Mouse (Mus musculus): ENCODE measurements around the gene Ube2ql1.
A peak's percentile ranks its signal among the peaks of the same experiment; 100 is the strongest.

Ube2ql1 gene

GRCm38 (mm10) chr13:69708236-69708635 is 31.5 kb downstream of the Ube2ql1 start:
- no peak for DNase-seq (ENCODE audit: low read depth, low spot score)

GRCm38 (mm10) chr13:69707496-69707895 is 32.2 kb downstream of the Ube2ql1 start:
- no peak for DNase-seq (ENCODE audit: low read depth, low spot score)

- no peak for DNase-seq (ENCODE audit: low read depth, low spot score)
These were observed 32.8 kb downstream of the Ube2ql1 start for GRCm38 (mm10) chr13:69706919-69707318.

GRCm38 (mm10) chr13:69703505-69703904 is 36.2 kb downstream of the Ube2ql1 start:
- no peak for DNase-seq (ENCODE audit: low read depth, low spot score)

- no peak for DNase-seq (ENCODE audit: low read depth, low spot score)
These were observed 38.3 kb downstream of the Ube2ql1 start for GRCm38 (mm10) chr13:69701397-69701796.

- no peak for DNase-seq (ENCODE audit: low read depth, low spot score)
These were observed 38.9 kb downstream of the Ube2ql1 start for GRCm38 (mm10) chr13:69700827-69701226.

GRCm38 (mm10) chr13:69696333-69696991 is 43.2 kb downstream of the Ube2ql1 start:
- DNase-seq (ENCODE audit: low read depth, low spot score): peak; percentile 37

GRCm38 (mm10) chr13:69691074-69691473 is 48.6 kb downstream of the Ube2ql1 start:
- peak; percentile 6 for DNase-seq (ENCODE audit: low read depth, low spot score)

- DNase-seq (ENCODE audit: low read depth, low spot score): no peak
These were observed 52.7 kb downstream of the Ube2ql1 start for GRCm38 (mm10) chr13:69687023-69687422.

- no peak for DNase-seq (ENCODE audit: low read depth, low spot score)
These were observed 54.3 kb downstream of the Ube2ql1 start for GRCm38 (mm10) chr13:69685406-69685818.

- no peak for DNase-seq (ENCODE audit: low read depth, low spot score)
These were observed 65.6 kb downstream of the Ube2ql1 start for GRCm38 (mm10) chr13:69673921-69674618.

GRCm38 (mm10) chr13:69673197-69673920 is 66.3 kb downstream of the Ube2ql1 start:
- DNase-seq (ENCODE audit: low read depth, low spot score): no peak

GRCm38 (mm10) chr13:69672565-69672964 is 67.1 kb downstream of the Ube2ql1 start:
- no peak for DNase-seq (ENCODE audit: low read depth, low spot score)

GRCm38 (mm10) chr13:69672121-69672520 is 67.6 kb downstream of the Ube2ql1 start:
- no peak for DNase-seq (ENCODE audit: low read depth, low spot score)

- no peak for DNase-seq (ENCODE audit: low read depth, low spot score)
These were observed 85.2 kb downstream of the Ube2ql1 start for GRCm38 (mm10) chr13:69654508-69654907.
